Mouse (Mus musculus) left cerebral cortex, postnatal 4 days (tissue): Measurements from ENCODE around the gene Rbbp6. TPM values are rescaled to one million over a fixed set of nuclear protein-coding genes. Genes with fewer than 3 reads are reported as not detected.

ENCODE experiments used
- DNase-seq: peaks from one replicate; pipeline ENCODE4 v3.0.0-alpha.2; 2022
- intact Hi-C: fragments of 180-260 bp; cut with DNase I; formaldehyde crosslinking; loops from one replicate; pipeline ENCODE4 v1.15.1; 2025
- total RNA-seq, 2 experiments: library from RNA; stranded (reverse); gene quantifications; 2 replicates each; pipeline ENCODE4 v1.2.3; 2021

Rbbp6 gene
- total RNA-seq, 2 experiments from 2014 or later, result 74.4 to 78.6 TPM

GRCm38 (mm10) chr7:122970119-122970781, 4.8 kb downstream of the Rbbp6 start:
- DNase-seq, result peak; percentile 49
- intact Hi-C loops, result no loop called here

GRCm38 (mm10) chr7:122970864-122971420, 5.5 kb downstream of the Rbbp6 start:
- intact Hi-C loops, result no loop called here
- DNase-seq, result no peak

GRCm38 (mm10) chr7:122972006-122972689, 6.7 kb downstream of the Rbbp6 start:
- no peak for DNase-seq
- intact Hi-C loops, result no loop called here

GRCm38 (mm10) chr7:122979514-122979913, 14.0 kb downstream of the Rbbp6 start:
- intact Hi-C loops, result no loop called here
- no peak for DNase-seq

- no peak for DNase-seq
- intact Hi-C loops, result loop anchor here (5.0 kb wide), 1 partner anchor 184 kb away; no protein-coding TSS in a partner anchor
Measured at GRCm38 (mm10) chr7:122998189-122998588, 32.7 kb downstream of the Rbbp6 start.

- intact Hi-C loops, result loop anchor here (5.0 to 10.0 kb wide), 2 partner anchors 182 to 465 kb away; partner anchors contain the start of gene Aqp8
Measured at GRCm38 (mm10) chr7:122999871-123000396, 34.4 kb downstream of the Rbbp6 start.

GRCm38 (mm10) chr7:123000796-123001195, 35.3 kb downstream of the Rbbp6 start:
- intact Hi-C loops, result loop anchor here (10.0 kb wide), 1 partner anchor 464 kb away; the partner anchor contains the start of gene Aqp8

More at GRCm38 (mm10) chr7:122999871-123000396, 34.4 kb downstream of the Rbbp6 start:
- DNase-seq, result no peak

GRCm38 (mm10) chr7:123001341-123002027, 36.0 kb downstream of the Rbbp6 start:
- DNase-seq, result peak; percentile 82
- intact Hi-C loops, result loop anchor here (10.0 kb wide), 1 partner anchor 463 kb away; the partner anchor contains the start of gene Aqp8

More at GRCm38 (mm10) chr7:123000796-123001195, 35.3 kb downstream of the Rbbp6 start:
- no peak for DNase-seq

- DNase-seq, result no peak
- intact Hi-C loops, result loop anchor here (10.0 kb wide), 1 partner anchor 463 kb away; the partner anchor contains the start of gene Aqp8
Measured at GRCm38 (mm10) chr7:123002028-123002410, 36.5 kb downstream of the Rbbp6 start.

GRCm38 (mm10) chr7:123003207-123003606, 37.7 kb downstream of the Rbbp6 start:
- DNase-seq, result no peak
- intact Hi-C loops, result loop anchor here (10.0 kb wide), 1 partner anchor 462 kb away; the partner anchor contains the start of gene Aqp8

GRCm38 (mm10) chr7:123004442-123004841, 39.0 kb downstream of the Rbbp6 start:
- no peak for DNase-seq
- intact Hi-C loops, result loop anchor here (10.0 kb wide), 1 partner anchor 460 kb away; the partner anchor contains the start of gene Aqp8

GRCm38 (mm10) chr7:123006251-123006650, 40.8 kb downstream of the Rbbp6 start:
- intact Hi-C loops, result loop anchor here (10.0 kb wide), 1 partner anchor 459 kb away; the partner anchor contains the start of gene Aqp8
- no peak for DNase-seq

GRCm38 (mm10) chr7:123007743-123008142, 42.3 kb downstream of the Rbbp6 start:
- intact Hi-C loops, result loop anchor here (10.0 kb wide), 1 partner anchor 457 kb away; the partner anchor contains the start of gene Aqp8
- DNase-seq, result no peak

GRCm38 (mm10) chr7:123013466-123013865, 48.0 kb downstream of the Rbbp6 start:
- DNase-seq, result peak; percentile 66
- intact Hi-C loops, result no loop called here

GRCm38 (mm10) chr7:123014729-123015128, 49.2 kb downstream of the Rbbp6 start:
- intact Hi-C loops, result no loop called here

GRCm38 (mm10) chr7:123017627-123018026, 52.1 kb downstream of the Rbbp6 start:
- intact Hi-C loops, result no loop called here
- DNase-seq, result no peak

More at GRCm38 (mm10) chr7:123014729-123015128, 49.2 kb downstream of the Rbbp6 start:
- DNase-seq, result no peak

GRCm38 (mm10) chr7:123025123-123025522, 59.6 kb downstream of the Rbbp6 start:
- no peak for DNase-seq
- intact Hi-C loops, result no loop called here

GRCm38 (mm10) chr7:123030295-123030694, 64.8 kb downstream of the Rbbp6 start:
- intact Hi-C loops, result loop anchor here (10.0 kb wide), 1 partner anchor 95 kb away; the partner anchor contains the start of gene Tnrc6a
- no peak for DNase-seq

- intact Hi-C loops, result loop anchor here (10.0 kb wide), 1 partner anchor 94 kb away; the partner anchor contains the start of gene Tnrc6a
- peak; percentile 86 for DNase-seq
Measured at GRCm38 (mm10) chr7:123030709-123031181, 65.3 kb downstream of the Rbbp6 start.
